Mouse (Mus musculus) testis, postnatal 10 days (tissue): ENCODE results near the gene Gm9821.

Source experiments
- DNase-seq: peaks from one replicate; pipeline ENCODE4 v3.0.0; 2021; ENCODE audit warnings: low spot score

Gene Gm9821

DNA sequence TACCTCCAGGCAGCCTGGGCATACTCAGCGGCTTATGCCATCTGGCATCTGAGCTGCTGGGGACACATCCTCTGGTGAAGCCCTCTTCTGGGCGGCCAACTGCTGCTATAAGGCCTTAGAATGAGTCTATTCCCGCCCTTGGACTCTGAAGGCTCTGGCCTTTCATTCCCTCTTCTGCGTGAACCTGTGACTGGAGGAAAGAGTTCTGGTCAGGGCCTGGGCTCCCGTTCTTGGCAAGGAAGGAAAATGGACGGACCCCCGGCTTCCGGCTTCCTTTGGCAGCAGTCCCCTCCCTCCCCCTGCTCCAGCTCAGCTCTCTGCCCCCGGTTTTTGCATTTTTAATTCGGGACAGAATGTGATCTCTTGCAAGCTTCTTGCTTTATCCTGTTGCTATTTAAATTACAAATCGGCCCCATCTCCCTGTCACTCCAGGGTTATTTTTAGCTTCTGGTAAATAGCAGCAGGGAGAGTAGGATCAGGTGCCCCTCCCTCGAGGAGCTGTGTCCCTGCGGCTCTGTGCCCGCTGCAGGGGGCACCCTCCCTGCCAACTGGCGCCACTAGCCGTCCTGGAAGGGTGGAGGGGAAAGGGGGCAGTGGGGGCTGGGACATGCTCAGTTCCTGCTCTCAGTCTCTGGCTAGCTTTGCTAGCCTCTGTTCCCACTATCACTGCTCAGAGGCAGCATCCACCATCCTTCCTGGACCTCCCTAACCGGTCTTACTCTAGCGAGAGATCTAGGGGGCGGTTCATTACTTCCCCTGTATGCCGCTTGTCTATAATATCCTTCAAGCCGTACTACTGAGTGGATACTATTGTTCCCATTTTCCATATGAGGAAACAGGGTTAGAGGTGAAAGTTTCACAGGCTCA lies 26.0 kb downstream of the Gm9821 start:
- no peak for DNase-seq

DNA sequence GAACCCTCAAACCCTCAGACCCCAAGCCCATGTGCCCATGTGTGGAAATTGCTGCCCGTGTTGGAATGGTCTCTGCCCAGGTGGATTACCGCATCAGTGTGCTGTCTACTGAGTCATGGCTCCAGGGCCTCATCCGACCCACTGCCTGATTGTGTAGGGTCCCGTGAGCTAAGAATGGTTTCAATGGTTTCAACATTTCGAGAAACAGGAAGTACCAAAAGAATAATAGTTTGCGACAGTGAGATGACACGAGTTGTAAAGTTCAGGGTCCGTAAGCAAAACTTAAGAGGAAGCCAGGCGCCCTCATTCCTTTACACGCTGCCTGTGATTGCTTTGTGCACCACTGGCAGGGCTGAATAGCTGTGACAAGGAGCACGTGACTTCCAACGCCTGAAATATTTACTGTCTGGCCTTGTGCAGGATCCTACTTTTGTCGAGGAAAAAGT lies 26.6 kb downstream of the Gm9821 start:
- DNase-seq: no peak

DNA sequence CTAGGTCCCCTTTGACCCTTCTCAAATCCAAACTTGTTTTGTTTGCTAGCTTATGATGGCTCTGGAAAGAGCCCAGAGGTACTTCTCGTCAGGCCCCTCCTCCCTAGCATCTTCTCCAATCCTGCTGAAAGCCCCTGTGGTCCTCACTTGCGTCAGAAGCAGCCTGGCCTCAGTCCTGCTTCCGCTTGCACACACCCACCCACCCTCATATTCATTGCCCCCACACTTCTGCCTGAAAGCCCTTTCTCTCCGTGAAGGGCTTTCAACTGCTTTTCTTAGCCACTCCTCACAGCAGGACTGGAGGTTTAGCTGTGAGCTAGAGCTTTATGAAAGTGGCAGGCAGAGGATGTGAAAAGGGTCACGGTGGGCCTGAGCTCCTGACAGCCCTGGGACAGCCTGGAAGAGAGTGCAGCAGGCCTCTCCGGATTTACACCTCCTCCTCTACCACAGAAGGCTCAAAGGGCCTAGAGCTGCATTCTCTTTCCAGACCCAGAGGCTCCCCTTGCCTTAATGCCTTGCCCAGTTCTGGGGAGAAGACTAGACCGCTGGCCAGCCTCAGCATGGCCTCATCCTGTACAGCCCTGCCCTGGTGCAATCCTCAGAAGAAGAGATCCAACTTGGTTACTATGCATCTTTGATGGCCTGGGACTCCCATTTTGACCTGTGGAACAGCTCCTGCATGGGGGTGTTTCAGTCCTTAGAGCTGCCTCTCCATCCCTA lies 28.1 kb downstream of the Gm9821 start:
- no peak for DNase-seq

DNA sequence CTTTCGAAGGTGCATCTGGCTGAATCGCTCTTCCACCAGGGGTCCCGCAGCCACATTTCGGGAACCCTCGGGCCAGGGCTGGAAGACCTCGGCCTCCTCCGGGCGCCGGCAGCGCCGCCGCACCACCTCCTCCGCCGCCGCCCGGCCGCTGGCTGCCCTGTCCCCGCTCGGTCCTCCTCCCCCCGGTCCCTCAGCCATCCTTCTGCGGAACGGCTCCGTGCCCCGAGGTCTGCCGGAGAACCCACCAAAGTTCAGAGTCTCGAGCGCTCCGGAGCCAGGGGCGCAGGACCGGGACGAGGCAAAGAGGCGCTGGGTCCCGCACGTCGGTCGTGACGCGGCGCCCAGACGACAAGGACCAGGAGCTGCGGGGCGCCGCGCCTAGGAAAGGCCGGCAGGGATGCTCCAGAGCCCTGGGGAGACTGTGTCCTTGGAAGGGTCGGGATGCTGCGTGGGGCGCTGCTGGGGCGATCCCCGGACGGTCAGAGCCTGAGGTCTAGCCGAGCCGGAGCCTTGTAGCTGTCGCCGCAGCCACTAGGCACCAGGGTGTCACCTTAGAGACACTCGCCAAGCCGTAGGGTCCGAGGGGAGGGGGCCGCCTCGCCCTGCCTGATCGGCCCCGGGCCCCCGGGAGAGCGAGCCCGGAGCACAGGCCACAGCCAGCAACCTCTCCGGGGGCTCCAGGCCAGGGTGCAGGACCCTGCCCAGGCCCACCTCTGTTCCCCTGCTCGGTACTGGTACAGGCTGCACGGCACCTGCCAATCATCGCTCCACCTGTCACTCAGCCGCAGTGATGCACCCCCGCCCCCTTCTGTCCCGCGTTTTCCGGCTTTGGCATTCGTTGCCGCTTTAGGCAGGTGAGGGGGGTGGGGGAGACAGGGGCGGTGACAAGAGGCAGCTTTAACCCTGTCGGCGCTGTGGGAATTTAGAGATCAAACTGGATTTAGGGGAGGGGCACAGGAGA lies 30.4 kb downstream of the Gm9821 start, which contains the start of gene Dgkz:
Gene Dgkz (minus strand): TSS at position 284 of the 961 bp plus-strand sequence.
- no peak for DNase-seq

DNA sequence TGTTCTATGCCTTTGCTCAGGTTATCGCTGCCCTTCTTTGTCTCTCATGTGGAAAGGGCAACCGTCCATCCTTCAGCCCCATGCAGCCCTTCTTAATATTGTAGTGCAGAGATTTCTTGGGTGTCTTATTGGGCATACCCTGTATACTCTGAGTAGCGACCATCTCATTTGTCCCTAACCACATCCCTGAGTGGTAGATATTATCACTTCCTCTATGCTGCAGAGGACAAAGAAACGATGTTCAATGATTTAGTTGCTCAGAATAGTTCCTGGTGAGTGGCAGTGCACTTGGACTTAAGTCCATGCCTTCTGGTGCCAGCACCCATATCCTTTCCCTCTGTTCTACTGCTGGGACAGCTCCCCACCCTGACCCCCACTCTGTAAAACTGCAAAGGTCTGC lies 32.5 kb downstream of the Gm9821 start:
- DNase-seq: no peak

DNA sequence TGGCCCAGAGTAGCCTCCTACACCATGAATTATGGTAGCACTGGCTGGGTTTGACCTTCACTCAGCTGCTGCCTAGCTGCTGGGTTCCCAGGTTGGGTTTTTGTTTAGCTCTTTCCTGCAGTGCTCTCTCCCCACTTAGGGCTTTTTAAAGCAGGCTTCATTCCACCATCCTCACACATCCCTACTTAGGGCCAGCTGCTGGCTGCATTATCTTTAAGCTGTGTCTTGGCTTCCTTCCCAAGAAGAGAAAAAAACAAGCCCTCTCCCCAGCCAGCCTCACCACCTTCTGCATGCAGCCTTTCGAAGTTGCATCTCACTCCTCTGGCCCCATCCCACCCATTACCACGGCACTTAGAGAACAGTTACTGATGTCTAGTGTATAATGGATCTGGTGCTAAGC lies 33.0 kb downstream of the Gm9821 start:
- DNase-seq: no peak

DNA sequence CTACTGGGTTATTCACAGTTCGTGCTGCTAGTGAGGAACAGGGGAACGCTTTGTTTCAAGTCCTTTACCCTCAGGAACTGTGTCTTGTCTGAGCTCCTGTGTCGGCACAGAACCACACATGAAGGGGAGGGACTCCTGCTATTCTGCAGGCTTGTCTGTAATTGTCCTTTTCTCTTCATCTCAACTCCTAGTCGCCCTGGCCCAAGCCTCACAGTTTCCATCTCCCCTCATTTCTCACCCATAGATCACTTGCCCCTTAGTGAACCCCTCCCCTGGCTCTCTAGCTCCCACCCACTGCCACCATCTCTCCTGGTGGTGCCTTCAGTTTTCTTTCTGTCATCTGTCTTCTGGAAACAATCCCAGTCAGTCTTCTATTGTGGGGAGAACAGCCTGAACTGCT lies 34.7 kb downstream of the Gm9821 start:
- DNase-seq: no peak

DNA sequence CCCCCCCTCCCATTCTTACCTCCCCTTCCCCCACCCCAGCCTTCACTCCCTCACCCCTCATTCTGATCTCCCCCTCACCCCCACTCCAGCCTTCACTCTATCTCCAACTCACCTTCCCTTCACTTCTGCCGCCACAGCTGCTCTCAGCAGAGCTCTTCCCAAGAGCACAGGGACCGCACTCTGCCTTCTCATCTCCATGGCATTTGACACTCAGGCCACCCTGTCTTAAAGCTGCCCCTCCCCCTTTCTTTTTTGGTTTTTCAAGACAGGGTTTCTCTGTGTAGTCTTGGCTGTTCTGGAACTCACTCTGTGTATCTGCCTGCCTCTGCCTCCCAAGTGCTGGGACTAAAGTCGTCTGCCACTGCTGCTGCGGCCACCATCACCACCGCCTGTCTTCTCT lies 35.3 kb downstream of the Gm9821 start:
- no peak for DNase-seq

DNA sequence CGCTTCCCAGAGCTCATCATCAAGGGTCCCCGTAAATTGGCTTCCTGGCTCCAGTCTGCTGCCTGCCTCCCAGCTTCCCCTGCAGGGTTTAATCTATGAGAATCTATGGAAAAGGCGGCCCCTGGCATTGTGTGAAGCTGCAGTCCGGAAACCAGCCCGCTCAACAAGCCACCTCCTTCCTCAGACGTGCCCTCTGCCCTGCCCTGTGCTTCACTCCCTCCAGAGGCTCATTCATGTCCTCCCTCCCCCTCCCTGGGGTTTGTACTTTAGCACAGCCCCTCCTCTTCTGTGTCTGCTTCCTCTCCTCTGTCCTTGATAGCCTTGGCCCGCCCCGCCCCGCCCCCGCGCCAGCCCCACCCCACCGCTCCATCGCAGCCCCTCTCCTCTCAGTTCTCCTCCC lies 38.9 kb downstream of the Gm9821 start:
- DNase-seq: peak; percentile 64

DNA sequence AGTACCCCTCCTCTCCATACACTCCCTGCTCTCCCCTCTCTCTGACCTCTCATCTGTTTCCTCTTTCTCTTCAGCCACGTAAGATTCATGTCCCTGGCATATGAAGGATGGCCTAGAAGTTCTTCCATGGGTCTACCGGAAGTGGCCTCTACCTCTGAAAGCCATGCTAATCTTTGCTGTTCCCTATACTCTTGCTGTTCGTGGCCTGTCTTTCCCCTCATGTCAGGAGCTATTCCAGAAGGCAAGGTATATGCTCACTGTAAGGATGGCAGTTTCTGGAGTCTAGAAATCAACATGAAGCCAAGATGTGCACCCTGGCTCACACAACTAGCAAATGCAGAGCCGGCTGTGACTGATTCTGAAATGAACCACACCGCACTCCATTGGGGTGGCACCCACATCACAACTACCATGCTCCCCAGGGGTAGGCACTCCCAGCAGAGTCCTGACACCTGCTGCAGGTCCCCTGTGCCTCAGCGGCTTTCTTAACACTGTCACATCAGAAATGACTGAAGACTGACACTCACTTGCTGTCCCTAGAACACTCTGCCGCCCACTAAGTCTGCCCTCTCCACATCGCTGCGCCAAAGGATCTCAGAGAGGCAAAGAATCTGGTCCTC lies 39.5 kb downstream of the Gm9821 start:
- no peak for DNase-seq

DNA sequence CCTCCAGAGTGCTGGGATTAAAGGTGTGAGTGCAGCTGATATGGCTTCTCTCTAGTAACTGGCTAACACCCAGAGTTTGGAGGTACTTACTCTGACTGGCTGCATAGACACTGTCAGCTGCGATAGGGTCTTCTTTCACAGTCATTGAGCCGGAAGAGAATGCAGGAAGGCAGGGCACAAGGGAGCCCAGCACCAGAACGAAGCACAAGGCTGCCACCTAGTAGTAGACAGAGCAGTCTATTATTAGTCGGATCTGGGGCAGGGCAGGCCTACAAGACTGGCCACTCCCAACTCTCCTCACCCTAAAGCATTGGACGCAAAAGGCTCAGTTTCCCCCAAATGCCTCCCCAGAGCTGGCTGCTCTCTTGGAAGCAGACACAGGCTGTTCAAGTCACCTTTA lies 40.6 kb downstream of the Gm9821 start:
- no peak for DNase-seq

DNA sequence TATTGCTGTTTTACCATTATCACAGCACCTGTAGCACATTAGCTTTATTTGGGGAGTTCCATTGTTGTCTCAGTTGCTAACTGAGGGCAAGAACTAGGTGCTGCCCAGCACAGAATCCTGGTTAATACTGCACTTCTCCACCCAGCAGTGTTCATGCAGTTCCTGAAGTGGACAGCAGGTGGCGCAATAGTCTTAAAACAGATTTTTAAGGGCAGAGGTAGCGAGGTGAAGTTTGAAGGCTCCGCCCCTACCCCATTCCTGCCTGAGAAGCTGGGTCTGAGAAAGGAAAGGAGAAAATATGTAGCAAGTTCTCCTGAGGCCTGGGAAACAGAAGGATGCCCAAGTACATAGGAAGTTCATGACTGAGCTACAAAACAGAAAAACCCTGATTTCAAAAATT lies 42.0 kb downstream of the Gm9821 start:
- peak; percentile 95 for DNase-seq

DNA sequence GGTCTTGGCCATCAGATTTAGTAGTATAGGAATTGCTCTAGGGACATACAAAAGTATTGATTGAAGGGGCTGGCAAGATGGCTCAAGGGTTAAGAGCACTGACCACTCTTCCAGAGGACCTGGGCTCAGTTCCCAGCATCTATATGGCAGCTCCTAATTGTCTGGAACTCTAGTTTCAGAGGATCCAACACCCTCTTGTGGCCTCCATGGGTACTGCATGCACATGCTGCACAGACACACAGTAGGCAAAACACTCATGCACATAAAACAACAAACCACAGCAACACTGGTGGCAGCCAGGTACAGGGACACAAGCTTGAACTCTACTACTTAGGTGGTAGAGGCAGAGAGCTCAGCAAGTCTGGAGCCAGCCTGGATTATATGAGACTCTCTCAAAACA lies 44.2 kb downstream of the Gm9821 start:
- DNase-seq: peak; percentile 59

DNA sequence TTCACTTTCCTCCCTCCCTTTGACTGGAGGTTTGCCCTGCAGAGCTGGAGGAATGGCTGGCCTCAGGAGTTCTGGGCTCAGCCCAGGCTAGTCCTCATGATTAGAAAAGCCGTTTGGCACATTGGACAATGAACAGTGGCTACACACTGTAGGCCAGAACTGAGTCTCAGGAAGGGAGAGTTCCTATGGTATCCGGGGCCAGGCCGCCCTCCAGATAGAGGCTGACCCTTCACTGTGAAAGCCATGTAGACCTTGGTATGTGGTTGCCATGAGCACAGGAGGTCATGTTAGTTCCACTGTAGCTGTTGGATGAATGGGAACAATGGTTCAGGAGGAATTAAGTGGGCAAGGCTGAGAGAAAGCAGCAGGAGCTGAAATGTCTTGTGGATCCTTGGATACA lies 47.9 kb downstream of the Gm9821 start:
- DNase-seq: no peak

DNA sequence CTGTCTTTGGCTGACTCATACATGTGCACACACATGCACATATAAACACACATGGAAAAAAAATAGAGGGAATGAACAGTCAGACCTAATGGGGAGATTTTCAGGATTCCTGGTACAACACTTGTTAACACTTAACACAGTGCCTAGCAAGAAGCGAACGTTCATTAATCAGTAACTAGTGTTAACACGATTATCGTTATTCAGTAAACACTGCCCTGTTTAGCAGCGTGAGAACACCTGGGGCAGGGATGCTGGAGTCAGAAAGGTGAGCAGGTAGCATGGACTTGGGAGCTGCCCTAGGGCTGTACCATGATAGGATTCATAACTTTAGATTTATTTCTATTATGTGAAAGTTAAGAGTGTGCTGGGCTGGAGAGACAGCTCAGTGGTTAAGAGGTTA lies 50.5 kb downstream of the Gm9821 start:
- DNase-seq: no peak
